Mouse (Mus musculus): ENCODE measurements around the gene 1700011L22Rik.

DNA sequence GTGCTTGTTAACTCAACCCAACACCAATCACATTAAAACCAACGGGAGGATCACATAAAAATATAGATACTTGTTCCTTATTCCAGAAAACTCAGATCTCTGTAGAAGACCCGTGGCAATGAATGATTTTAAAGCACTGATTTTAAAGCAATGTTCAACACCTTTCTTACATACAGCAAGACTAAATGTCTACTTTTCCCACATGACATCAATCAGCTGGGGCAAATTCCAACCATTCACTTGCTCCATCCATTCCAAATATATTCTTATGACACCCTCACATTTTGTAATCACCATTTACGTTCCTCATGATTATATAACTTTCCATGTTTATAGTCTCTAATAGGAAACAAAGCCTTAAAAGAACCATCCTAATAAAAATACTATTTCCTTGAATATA lies 45.5 kb upstream of the 1700011L22Rik start:
- TF ChIP-seq FLI1 (IDR thresholded peaks at IDR 0.05; ENCODE audit: low read length): no peak
- no peak for TF ChIP-seq GATA1 (IDR thresholded peaks at IDR 0.05; ENCODE audit: borderline replicate concordance, low read length)
